Mouse (Mus musculus) liver, embryonic 12.5 days (tissue): ENCODE results near the gene Plpp3. TPM values are rescaled to one million over a fixed set of nuclear protein-coding genes. Genes with fewer than 3 reads are reported as not detected.

ENCODE experiments used
- ATAC-seq: fragments of 200-750 bp; cut with Nextera tagmentation; 2 replicates; pipeline ENCODE4 v1.8.0; 2017; ENCODE audit warnings: moderate number of reproducible peaks, mild to moderate bottlenecking, moderate library complexity
- H3K27ac ChIP-seq: fragments of 300-500 bp; sonication (generic); 2 replicates; pipeline ENCODE4 v1.5.1; 2016; ENCODE audit warnings: mild to moderate bottlenecking
- H3K27me3 ChIP-seq: fragments of 300-500 bp; sonication (generic); replicated peaks from 2 replicates; pipeline ENCODE4 v1.6.1; 2016; ENCODE audit warnings: mild to moderate bottlenecking, moderate library complexity
- H3K36me3 ChIP-seq: fragments of 300-500 bp; sonication (generic); 2 replicates; pipeline ENCODE4 v1.6.1; 2016; ENCODE audit warnings: mild to moderate bottlenecking, moderate library complexity
- H3K4me1 ChIP-seq: fragments of 300-500 bp; sonication (generic); 2 replicates; pipeline ENCODE4 v1.6.1; 2016
- H3K4me2 ChIP-seq: fragments of 300-500 bp; sonication (generic); 2 replicates; pipeline ENCODE4 v1.6.1; 2016; ENCODE audit warnings: mild to moderate bottlenecking, moderate library complexity
- H3K4me3 ChIP-seq: fragments of 300-500 bp; sonication (generic); 2 replicates; pipeline ENCODE4 v1.5.1; 2016; ENCODE audit warnings: mild to moderate bottlenecking, moderate library complexity
- H3K9ac ChIP-seq: fragments of 300-500 bp; sonication (generic); 2 replicates; pipeline ENCODE4 v1.6.1; 2016; ENCODE audit warnings: mild to moderate bottlenecking, moderate library complexity
- H3K9me3 ChIP-seq: fragments of 300-500 bp; sonication (generic); replicated peaks from 2 replicates; pipeline ENCODE4 v1.6.1; 2016; ENCODE audit warnings: mild to moderate bottlenecking, moderate library complexity
- WGBS: fragments of 180-500 bp; shearing (Covaris S2); methylation state at CpG from one replicate; pipeline ENCODE4 v1.1.7; 2016; ENCODE audit not compliant: insufficient replicate concordance; 5-methylcytosine and 5-hydroxymethylcytosine counted together
- polyA plus RNA-seq: library from polyadenylated mRNA; unstranded; fragments of >200 nt; fragmentation: Nextera tagmentation; extraction: Ambion mirVana; gene quantifications from 2 replicates; pipeline ENCODE4 v1.2.1, GENCODE M21; 2016

Plpp3 gene
- polyA plus RNA-seq, 1 experiment from 2014 or later = 14.5 TPM

- Histone ChIP-seq H3K27ac (no peak overlapping the region), H3K9me3 (no peaks in the 10 kb centered on the region), H3K27me3 (peaks cover 48% of the 10 kb centered on the region), H3K9ac (no peak overlapping the region), H3K4me1 (0 out of 2 replicates have a peak, but pooled peaks cover 6% of the 10 kb centered on the region), H3K4me2 (no peak overlapping the region), H3K36me3 (peaks cover 9% of the 10 kb centered on the region), H3K4me3 (no peak overlapping the region)
- no peak for ATAC-seq
- WGBS = 65% methylated on average over 6 of the region's 6 CpGs
Measured at GRCm38 (mm10) chr4:105160470-105160869, 3.3 kb downstream of the Plpp3 start.

- no peaks in the 10 kb centered on the region for H3K9me3 ChIP-seq
- H3K36me3 ChIP-seq = peaks cover 9% of the 10 kb centered on the region
- 48% methylated on average over 6 of the region's 6 CpGs for WGBS
- H3K4me3 ChIP-seq = no peak overlapping the region
- H3K4me1 ChIP-seq = 0 out of 2 replicates have a peak, but pooled peaks cover 6% of the 10 kb centered on the region
- H3K27me3 ChIP-seq = peaks cover 42% of the 10 kb centered on the region
- H3K4me2 ChIP-seq = no peak overlapping the region
- H3K27ac ChIP-seq = no peak overlapping the region
- H3K9ac ChIP-seq = no peak overlapping the region
- ATAC-seq = no peak
Measured at GRCm38 (mm10) chr4:105162014-105162413, 4.9 kb downstream of the Plpp3 start.

GRCm38 (mm10) chr4:105162676-105163075 lies 5.5 kb downstream of the Plpp3 start:
- WGBS = 9% methylated on average over 2 of the region's 2 CpGs
- peaks cover 36% of the 10 kb centered on the region for H3K27me3 ChIP-seq
- ATAC-seq = no peak
- H3K36me3 ChIP-seq = peaks cover 9% of the 10 kb centered on the region
- no peak overlapping the region for H3K4me2 ChIP-seq
- no peaks in the 10 kb centered on the region for H3K9me3 ChIP-seq
- H3K9ac ChIP-seq = no peak overlapping the region
- no peak overlapping the region for H3K27ac ChIP-seq
- H3K4me3 ChIP-seq = no peak overlapping the region
- 0 out of 2 replicates have a peak, but pooled peaks cover 6% of the 10 kb centered on the region for H3K4me1 ChIP-seq

GRCm38 (mm10) chr4:105163981-105164411 lies 6.8 kb downstream of the Plpp3 start:
- Histone ChIP-seq H3K4me2 (no peak overlapping the region), H3K9ac (no peak overlapping the region), H3K36me3 (peaks cover 9% of the 10 kb centered on the region), H3K9me3 (no peaks in the 10 kb centered on the region), H3K4me3 (no peak overlapping the region), H3K4me1 (no peaks in the 10 kb centered on the region), H3K27ac (no peak overlapping the region), H3K27me3 (peaks cover 22% of the 10 kb centered on the region)
- 54% methylated on average over 4 of the region's 4 CpGs for WGBS
- ATAC-seq = no peak

- peaks cover 14% of the 10 kb centered on the region for H3K27me3 ChIP-seq
- no peak overlapping the region for H3K9ac ChIP-seq
- WGBS = 90% methylated on average over 6 of the region's 6 CpGs
- H3K27ac ChIP-seq = no peak overlapping the region
- no peak overlapping the region for H3K4me3 ChIP-seq
- H3K36me3 ChIP-seq = peaks cover 9% of the 10 kb centered on the region
- 0 out of 2 replicates have a peak, but pooled peaks cover 7% of the 10 kb centered on the region for H3K4me1 ChIP-seq
- no peak for ATAC-seq
- no peak overlapping the region for H3K4me2 ChIP-seq
- H3K9me3 ChIP-seq = no peaks in the 10 kb centered on the region
Measured at GRCm38 (mm10) chr4:105164952-105165351, 7.8 kb downstream of the Plpp3 start.

- Histone ChIP-seq H3K36me3 (0 out of 2 replicates have a peak, but pooled peaks cover 2% of the 10 kb centered on the region), H3K27me3 (no peaks in the 10 kb centered on the region), H3K4me1 (peaks cover 18% of the 10 kb centered on the region), H3K9ac (no peak overlapping the region), H3K4me3 (no peak overlapping the region), H3K9me3 (no peaks in the 10 kb centered on the region), H3K4me2 (no peak overlapping the region), H3K27ac (no peak overlapping the region)
- 44% methylated on average over 7 of the region's 7 CpGs for WGBS
- ATAC-seq = no peak
Measured at GRCm38 (mm10) chr4:105169093-105169571, 12.0 kb downstream of the Plpp3 start.

GRCm38 (mm10) chr4:105169826-105170810 lies 13.0 kb downstream of the Plpp3 start:
- no peak overlapping the region for H3K4me2 ChIP-seq
- peaks cover 18% of the 10 kb centered on the region for H3K4me1 ChIP-seq
- H3K27ac ChIP-seq = no peak overlapping the region
- no peak overlapping the region for H3K4me3 ChIP-seq
- ATAC-seq = no peak
- H3K9me3 ChIP-seq = no peaks in the 10 kb centered on the region
- H3K36me3 ChIP-seq = 0 out of 2 replicates have a peak, but pooled peaks cover 2% of the 10 kb centered on the region
- H3K9ac ChIP-seq = no peak overlapping the region
- 58% methylated on average over 16 of the region's 16 CpGs for WGBS
- H3K27me3 ChIP-seq = no peaks in the 10 kb centered on the region

- no peak overlapping the region for H3K4me2 ChIP-seq
- H3K27me3 ChIP-seq = no peaks in the 10 kb centered on the region
- no peak for ATAC-seq
- 40% methylated on average over 9 of the region's 9 CpGs for WGBS
- no peaks in the 10 kb centered on the region for H3K9me3 ChIP-seq
- H3K9ac ChIP-seq = no peak overlapping the region
- 0 out of 2 replicates have a peak, but pooled peaks cover 2% of the 10 kb centered on the region for H3K36me3 ChIP-seq
- peaks cover 18% of the 10 kb centered on the region for H3K4me1 ChIP-seq
- no peak overlapping the region for H3K4me3 ChIP-seq
- no peak overlapping the region for H3K27ac ChIP-seq
Measured at GRCm38 (mm10) chr4:105170811-105171401, 13.8 kb downstream of the Plpp3 start.

- Histone ChIP-seq H3K4me1 (peaks cover 18% of the 10 kb centered on the region), H3K4me2 (no peak overlapping the region), H3K27ac (no peak overlapping the region), H3K4me3 (no peak overlapping the region), H3K9ac (no peak overlapping the region), H3K36me3 (0 out of 2 replicates have a peak, but pooled peaks cover 2% of the 10 kb centered on the region), H3K9me3 (no peaks in the 10 kb centered on the region), H3K27me3 (no peaks in the 10 kb centered on the region)
- no peak for ATAC-seq
- 35% methylated on average over 3 of the region's 3 CpGs for WGBS
Measured at GRCm38 (mm10) chr4:105171432-105171831, 14.3 kb downstream of the Plpp3 start.

GRCm38 (mm10) chr4:105174778-105175177 lies 17.6 kb downstream of the Plpp3 start:
- 74% methylated on average over 4 of the region's 4 CpGs for WGBS
- no peaks in the 10 kb centered on the region for H3K27me3 ChIP-seq
- H3K4me3 ChIP-seq = no peak overlapping the region
- H3K27ac ChIP-seq = no peak overlapping the region
- H3K9me3 ChIP-seq = no peaks in the 10 kb centered on the region
- peaks cover 13% of the 10 kb centered on the region for H3K4me1 ChIP-seq
- no peak overlapping the region for H3K4me2 ChIP-seq
- H3K9ac ChIP-seq = no peak overlapping the region
- ATAC-seq = no peak
- 0 out of 2 replicates have a peak, but pooled peaks cover 2% of the 10 kb centered on the region for H3K36me3 ChIP-seq

GRCm38 (mm10) chr4:105175255-105176035 lies 18.3 kb downstream of the Plpp3 start:
- no peak overlapping the region for H3K9ac ChIP-seq
- H3K27ac ChIP-seq = no peak overlapping the region
- WGBS = 66% methylated on average over 16 of the region's 16 CpGs
- no peaks in the 10 kb centered on the region for H3K27me3 ChIP-seq
- H3K4me2 ChIP-seq = no peak overlapping the region
- 0 out of 2 replicates have a peak, but pooled peaks cover 2% of the 10 kb centered on the region for H3K36me3 ChIP-seq
- H3K4me3 ChIP-seq = no peak overlapping the region
- ATAC-seq = no peak
- peaks cover 11% of the 10 kb centered on the region for H3K4me1 ChIP-seq
- no peaks in the 10 kb centered on the region for H3K9me3 ChIP-seq
